Mouse (Mus musculus) adrenal gland, postnatal 14 days (tissue): Measurements from ENCODE around the gene C2cd5. TPM values are rescaled to one million over a fixed set of nuclear protein-coding genes. Genes with fewer than 3 reads are reported as not detected.
"Not testable (repeated sequence)": the region's sequence is repeated elsewhere in the genome, so short reads cannot be mapped to it uniquely, and the experiment has no call there.

Source experiments
- DNase-seq: peaks from one replicate; pipeline ENCODE4 v3.0.0; 2021; ENCODE audit warnings: mixed read lengths
- long read RNA-seq, 2 experiments: library from polyadenylated mRNA; stranded (forward); transcript quantifications; one replicate each; pipeline ENCODE4 v2.0.0; 2021
- total RNA-seq: library from RNA; stranded (reverse); gene quantifications from 2 replicates; pipeline ENCODE4 v1.2.3, GENCODE M21; 2021

The C2cd5 gene
- 18.5 and 23.5 TPM in 2 replicates for total RNA-seq
- long read RNA-seq, experiment 1, partial matches to known transcripts: 1 of 7 reads
- long read RNA-seq, experiment 1, other reads (novel, unspliced or antisense): 6 of 7 reads
- long read RNA-seq, experiment 2, partial matches to known transcripts: 0 of 6 reads
- long read RNA-seq, experiment 2, other reads (novel, unspliced or antisense): 4 of 6 reads

- peak; percentile 99 for DNase-seq
Measured at GRCm38 (mm10) chr6:143099681-143100382, at the start of gene C2cd5. Gene C2cd5 (minus strand): TSS chr6:143100141.

- peak; percentile 39 for DNase-seq
Measured at GRCm38 (mm10) chr6:143148868-143149267, 48.9 kb upstream of the C2cd5 start.

DNA sequence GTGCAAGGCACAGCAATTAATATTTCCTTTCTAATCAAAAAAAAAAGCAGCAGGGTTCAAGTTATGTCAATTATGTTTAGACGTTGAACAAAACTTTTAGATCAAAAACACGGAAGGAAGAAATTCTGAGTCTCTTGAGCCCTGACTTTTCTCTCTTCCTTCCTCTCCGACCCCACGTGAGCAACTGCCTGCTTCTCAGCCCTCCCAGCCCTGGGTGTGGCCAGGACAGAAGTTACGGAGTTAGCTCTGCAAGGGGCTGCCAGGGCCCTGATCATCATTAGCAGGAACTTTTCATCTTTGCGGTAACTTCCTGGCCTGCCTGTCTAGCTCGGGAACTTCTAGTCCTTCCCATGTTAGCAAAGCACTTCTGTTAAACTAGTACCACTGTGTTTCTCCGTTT lies 46.8 kb upstream of the C2cd5 start:
- DNase-seq: peak; percentile 47

GRCm38 (mm10) chr6:143145051-143145450 lies 45.1 kb upstream of the C2cd5 start:
- no peak for DNase-seq

- DNase-seq: no peak
Measured at GRCm38 (mm10) chr6:143144556-143144955, 44.6 kb upstream of the C2cd5 start.

DNA sequence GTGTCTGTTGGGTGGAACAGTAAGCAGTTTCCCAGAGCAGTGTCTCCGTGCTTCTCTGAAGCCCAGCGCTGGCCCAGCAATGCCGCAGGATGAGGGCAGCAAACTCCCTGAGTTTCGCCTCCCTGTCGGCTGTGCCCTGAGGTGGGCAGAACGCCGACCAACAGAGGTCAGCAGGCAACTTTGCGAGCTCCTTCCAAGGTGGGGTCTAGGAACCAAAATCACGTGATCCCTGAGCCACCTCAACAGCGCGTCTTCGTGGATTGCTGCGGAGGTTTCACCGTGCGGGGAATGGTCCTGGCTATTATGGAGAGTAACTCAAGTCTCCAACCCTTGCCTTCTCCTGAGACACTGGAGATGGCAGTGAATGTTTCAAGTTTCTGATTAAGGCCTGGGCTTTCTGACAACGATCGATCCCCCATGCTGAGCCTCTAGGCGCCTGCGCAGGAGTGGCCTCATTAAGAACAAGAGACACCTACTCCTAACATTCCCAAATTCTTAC lies 43.9 kb upstream of the C2cd5 start:
- DNase-seq: no peak

GRCm38 (mm10) chr6:143143321-143143720 lies 43.4 kb upstream of the C2cd5 start:
- DNase-seq: no peak

GRCm38 (mm10) chr6:143142861-143143260 lies 42.9 kb upstream of the C2cd5 start:
- DNase-seq: no peak

- DNase-seq: not testable (repeated sequence)
Measured at GRCm38 (mm10) chr6:143141624-143142592, 42.0 kb upstream of the C2cd5 start.

DNA sequence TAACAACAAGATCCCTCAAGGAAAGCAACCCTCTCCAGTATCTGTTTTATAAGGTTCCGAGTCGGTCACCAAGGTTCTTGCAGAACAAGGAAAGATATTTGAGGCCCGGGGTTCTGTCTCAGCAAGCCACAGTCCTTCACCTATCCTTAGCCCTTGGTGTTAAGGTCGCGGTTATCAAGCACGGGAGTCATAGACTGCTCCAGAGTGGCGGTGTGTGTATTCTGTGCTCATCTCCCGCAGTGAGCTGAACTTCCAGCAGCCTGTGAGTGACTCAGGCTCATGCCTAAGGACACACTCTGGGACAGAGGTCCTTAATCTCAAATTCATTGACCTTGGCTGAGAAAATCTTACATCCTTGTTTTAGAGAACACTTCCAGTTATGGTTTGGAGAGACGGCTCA lies 40.9 kb upstream of the C2cd5 start:
- peak; percentile 59 for DNase-seq

DNA sequence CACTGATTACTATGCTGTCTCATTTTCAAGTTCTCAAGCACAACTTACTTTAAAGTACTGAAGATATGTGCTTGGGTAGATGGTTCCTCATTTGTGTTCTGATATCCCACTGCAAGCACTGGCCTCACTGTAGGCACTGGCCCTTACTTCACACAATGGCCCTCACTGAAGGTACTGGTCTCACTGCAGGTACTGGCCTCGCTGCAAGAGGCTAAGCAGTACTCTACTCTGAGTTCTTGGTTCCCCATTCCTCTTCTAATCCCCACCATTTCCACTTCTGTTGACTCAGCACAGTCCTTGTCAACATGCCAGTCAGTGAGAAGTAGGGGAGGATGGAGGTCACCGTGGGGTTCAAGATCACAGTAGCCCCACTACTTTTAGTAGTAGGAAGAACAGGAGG lies 39.5 kb upstream of the C2cd5 start:
- no peak for DNase-seq

- DNase-seq: no peak
Measured at GRCm38 (mm10) chr6:143137341-143137740, 37.4 kb upstream of the C2cd5 start.

DNA sequence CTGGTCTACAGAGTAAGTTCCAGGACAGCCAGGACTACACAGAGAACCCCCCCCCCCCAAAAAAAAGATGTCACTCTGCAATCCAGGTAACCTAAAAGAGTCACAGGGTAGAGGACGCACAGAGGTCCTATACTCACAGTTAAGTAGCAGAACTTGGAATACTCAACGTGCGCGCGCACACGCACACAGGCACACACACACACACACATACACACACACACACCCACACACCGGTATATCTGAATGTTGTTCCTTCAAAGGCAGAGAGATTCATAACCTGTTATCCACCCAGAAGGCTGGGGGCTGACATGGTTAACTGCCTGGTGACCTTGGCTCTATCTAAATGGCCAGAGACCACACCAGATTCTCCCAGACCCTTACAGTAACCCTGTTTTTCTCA lies 36.7 kb upstream of the C2cd5 start:
- DNase-seq: no peak

DNA sequence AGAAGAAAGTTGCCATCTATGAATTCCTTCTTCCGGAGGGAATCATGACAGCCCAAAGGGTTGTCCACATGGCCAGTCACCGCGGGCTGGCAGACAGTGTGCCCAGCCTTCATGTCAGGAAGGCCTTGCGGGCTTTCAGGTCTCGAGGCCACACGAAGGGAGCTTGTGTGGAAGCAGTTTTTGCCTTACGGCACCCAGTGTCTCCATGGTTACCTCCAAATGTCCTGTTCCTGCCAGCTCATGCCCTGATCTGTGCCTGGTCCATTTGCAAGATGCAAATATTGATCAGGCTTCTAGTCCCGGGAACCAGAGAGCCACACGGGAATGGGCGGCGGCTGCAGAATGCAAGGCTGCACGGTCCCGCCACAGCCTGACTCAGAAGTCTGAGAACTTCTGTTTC lies 35.2 kb upstream of the C2cd5 start:
- DNase-seq: peak; percentile 55

DNA sequence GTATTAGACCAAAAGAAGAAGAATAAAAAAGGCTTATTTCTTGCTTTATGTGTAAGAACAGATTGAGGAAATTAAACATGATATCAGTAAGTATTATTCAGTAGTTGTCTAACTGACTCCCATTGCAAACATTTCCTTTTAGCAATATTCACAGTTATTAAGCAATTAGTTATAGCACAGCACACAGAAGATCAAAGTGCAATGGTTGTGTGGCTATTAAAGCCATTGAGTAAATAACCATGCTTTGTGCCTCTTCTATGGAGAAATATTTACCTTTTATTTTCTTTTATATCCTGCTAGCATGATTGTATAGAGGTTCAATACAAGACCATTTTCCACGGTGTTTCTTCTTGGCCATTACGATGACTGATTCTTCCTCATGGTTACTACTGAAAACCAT lies 33.2 kb upstream of the C2cd5 start:
- no peak for DNase-seq

GRCm38 (mm10) chr6:143131895-143132652 lies 32.1 kb upstream of the C2cd5 start:
- DNase-seq: no peak

GRCm38 (mm10) chr6:143130411-143130810 lies 30.5 kb upstream of the C2cd5 start:
- DNase-seq: no peak

DNA sequence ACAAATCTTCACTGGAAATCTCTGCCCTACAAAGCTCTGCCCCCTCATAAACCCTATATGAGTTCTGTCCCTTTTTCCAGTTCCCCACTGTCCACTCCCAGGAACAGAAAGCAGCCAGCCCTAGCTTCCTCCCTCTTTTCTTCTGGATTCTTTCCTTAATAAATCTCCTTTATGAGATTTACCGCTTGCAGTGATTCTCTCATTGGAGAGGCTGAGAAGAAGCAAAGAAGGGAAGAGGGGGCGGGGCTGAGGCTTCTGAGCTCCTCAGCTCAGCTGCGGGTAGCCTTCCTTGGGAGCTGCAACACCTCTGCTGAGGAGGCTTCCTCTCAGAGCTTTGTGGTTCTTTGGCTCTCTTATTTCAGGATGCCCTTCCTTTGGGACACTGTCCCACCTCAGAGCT lies 30.0 kb upstream of the C2cd5 start:
- DNase-seq: no peak

DNA sequence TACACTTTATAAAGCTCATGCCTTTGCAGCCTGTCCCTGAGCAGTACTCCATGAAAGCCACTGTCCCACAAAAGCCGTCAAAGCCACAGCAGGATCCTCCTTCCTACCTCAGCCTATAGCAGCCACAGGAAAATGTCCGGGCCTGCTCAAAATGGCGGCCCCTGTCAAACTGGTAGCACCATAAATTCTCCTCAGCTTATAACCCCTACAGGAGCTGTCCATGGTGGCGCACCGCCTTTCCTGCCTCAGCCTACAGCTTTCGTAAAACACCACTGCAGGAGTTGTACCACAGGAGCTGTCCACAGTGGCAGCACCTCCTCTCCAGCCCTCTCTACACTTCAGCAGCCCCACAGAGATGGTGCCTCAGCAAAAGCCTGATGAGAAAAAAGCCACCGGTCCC lies 29.5 kb upstream of the C2cd5 start:
- DNase-seq: no peak

GRCm38 (mm10) chr6:143125721-143126120 lies 25.8 kb upstream of the C2cd5 start:
- no peak for DNase-seq

GRCm38 (mm10) chr6:143119325-143119724 lies 19.4 kb upstream of the C2cd5 start:
- no peak for DNase-seq

DNA sequence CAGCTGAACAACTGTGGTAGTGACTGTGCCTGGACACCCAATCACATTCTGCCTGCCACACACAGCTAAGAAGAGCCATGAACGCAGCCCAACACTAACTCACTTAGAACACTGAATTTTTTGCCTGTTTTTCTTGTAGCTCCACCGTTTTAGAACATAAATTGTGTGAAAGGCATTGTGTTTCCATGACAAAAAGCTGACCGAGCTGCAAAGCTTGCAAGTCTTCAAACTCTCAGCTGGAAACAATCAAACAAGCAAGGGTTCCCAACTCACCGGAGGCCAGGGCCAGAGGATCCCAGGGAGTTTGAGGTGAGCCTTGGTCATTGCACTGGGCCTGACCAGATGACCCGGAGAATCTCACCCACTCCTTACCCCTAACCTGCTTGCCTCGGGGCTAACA lies 16.8 kb upstream of the C2cd5 start:
- no peak for DNase-seq
